Mouse (Mus musculus): ENCODE data around the gene Pef1.

GRCm38 (mm10) chr4:130177087-130177486, 74.7 kb downstream of the Pef1 start:
- no peak for TF ChIP-seq CTCF (IDR thresholded peaks at IDR 0.05; ENCODE audit: low read depth, low read length)
- no peak for TF ChIP-seq EP300 (IDR thresholded peaks at IDR 0.05; ENCODE audit: insufficient read depth, low read depth, low read length)

Data from ES-Bruce4 (cell line).